Mouse (Mus musculus): ENCODE data around the gene Ube2v1. TPM values are rescaled to one million over a fixed set of nuclear protein-coding genes. Genes with fewer than 3 reads are reported as not detected.

Gene Ube2v1
- total RNA-seq, 2 experiments from 2014 or later, result 93.8 to 102 TPM

DNA sequence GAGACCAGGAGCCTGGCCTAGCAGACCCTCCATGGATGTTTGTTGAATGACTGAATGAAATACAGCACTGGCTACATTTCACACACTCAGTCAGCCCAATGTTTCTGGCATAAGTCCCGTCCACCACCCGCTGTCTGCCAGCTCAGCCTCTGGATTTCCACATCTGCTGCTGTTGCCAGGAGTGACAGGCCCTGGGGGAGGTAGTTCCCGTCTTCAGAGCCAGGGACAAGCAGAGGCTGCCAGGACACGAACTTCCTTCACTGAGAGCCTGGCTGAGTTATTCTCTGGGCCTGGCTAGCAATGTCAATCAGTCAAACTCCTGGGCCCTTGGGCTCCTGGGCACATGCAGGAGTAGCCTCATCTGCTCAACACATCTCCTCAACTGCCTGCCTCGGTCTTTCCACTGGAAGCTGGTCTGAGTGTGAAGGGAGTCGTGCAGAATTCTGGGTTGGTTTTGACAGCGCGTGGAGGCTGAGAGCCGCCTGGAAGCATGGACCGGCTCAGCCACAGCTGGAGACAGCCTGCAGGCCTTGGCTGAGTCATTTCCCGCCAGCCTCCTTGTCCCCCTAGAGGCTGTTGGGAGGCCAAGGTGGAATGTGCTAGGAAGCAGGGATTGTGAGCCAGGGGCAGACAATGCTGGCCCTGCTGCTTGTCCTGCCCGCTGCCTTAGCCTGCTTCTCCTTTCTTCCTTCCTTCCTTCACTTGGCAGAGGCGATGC lies 61.8 kb downstream of the Ube2v1 start:
- DNase-seq, result peak; percentile 85

DNA sequence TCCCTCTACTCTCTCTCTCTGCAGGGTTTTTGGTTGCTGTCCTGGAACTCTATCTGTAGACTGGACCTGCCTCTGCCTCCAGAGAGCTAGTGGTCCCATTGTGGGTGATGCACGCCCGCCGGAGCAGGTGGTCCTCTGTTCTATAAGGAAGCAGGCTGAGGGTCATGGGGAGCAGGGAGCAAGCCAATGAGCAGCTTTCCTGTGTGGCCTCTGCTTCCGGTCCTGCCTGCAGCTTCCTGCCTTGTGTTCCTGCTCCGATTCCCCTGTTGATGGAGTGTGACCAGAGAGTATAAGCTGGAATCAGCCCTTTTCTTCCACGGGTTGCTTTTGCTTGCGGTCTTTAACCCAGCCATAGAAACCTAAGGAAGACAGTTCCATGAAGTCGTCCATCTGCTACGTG lies 63.8 kb downstream of the Ube2v1 start:
- intact Hi-C loops (cut with DNase I), result loop anchor here (2.0 kb wide), 1 partner anchor 23 kb away; no protein-coding TSS in a partner anchor
- no peak for DNase-seq

More for the DNA sequence above, 61.8 kb downstream of the Ube2v1 start:
- intact Hi-C loops (cut with DNase I), result loop anchor here (2.0 kb wide), 1 partner anchor 21 kb away; no protein-coding TSS in a partner anchor

DNA sequence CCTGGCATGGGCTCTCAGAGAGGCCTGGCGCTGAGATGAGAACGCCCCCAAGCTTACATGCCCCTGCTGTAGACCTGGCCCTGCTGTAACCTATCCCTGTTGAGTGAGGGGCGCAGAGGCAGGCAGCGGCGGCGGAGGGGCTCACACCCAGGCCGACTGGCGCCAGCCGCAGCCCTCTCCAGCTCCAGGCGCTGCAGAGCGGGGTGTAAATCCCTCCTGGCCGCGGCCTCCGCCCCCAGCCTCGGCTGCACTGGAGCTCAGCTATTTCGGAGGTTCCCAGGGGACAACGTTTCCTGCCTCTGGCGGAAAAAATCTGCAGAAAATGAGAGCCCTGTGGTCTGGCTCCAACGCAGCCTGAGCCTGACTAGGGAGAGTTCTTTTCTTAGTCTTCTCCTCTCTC lies 66.2 kb downstream of the Ube2v1 start:
- peak; percentile 78 to 80 for DNase-seq
- intact Hi-C loops (cut with DNase I), result loop anchor here (2.0 kb wide), 1 partner anchor 23 kb away; no protein-coding TSS in a partner anchor

DNA sequence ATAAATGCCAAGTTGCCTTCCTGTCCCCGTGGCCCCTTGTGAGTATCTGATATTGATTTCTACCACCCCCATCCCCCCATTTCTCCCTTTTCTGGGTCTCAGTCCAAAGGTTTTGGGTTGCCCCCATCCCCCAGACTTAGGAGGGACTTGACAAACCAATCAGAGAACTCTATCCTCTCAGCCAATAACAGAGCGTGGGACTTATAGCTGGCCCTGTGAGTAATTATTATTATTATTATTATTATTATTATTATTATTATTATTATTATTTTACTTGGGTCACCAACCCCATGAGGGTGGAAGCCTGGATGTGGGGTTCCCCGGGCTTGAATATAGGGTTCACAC lies 66.6 kb downstream of the Ube2v1 start:
- no peak for DNase-seq
- intact Hi-C loops (cut with DNase I), result loop anchor here (2.0 kb wide), 1 partner anchor 22 kb away; no protein-coding TSS in a partner anchor

DNA sequence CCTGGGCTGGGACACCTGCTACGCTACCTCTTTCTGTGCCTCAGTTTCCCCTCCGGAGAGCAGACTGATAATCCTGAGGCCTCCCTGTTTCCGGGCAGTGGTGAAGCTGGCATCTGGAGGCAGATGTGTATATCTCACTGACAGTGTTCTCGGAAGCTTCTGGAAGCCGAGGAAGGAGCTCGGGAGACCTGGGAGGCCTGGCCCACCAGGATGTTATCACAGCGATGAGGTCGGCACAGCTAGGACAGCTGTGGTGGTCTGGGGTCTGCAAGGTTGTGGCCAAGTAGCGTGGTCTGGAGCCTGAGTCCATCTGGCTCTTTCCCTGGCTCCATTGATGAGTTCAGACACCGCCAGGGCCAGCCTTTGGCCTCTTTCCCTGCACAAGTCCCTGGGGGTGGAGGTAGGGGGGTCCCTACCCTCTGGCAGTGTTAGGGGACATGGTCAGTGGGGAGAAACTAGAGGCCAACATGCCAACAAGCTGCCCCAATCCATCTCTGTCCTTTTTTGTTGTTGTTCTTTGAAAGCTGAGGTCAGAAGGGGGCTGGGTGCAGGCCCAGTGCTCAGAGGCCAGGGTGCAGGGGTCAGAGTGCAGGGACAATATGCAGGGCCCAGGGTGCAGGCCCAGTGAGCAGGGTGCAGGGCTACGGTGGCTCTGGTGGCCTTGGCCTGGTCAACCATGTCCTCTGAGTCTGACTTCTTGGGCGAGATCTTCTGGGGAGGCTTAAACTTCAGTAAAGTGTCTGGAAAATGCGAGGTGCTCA lies 67.2 kb downstream of the Ube2v1 start:
- intact Hi-C loops (cut with DNase I), result loop anchor here (2.0 kb wide), 1 partner anchor 22 kb away; no protein-coding TSS in a partner anchor
- no peak for DNase-seq

DNA sequence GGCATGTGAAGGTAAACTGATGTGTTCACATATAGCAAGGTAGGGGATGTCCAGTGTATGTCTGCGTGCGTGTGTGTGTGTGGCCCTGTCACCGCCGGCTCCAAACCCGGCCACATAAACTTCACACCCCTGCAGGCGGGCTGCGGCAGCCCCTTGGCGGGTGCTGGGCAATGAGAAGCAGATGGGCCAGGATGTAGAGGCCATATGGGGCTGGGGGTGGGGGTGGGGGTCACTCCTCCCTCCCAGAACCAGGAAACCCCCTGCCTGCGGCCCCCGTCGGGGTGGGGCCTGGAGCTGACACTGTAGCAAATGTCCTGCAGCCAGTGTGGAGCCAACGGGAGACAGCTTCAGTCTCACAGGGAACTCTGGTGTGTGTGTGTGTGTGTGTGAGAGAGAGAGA lies 68.2 kb downstream of the Ube2v1 start:
- no peak for DNase-seq
- intact Hi-C loops (cut with DNase I), result loop anchor here (2.0 kb wide), 1 partner anchor 21 kb away; no protein-coding TSS in a partner anchor

DNA sequence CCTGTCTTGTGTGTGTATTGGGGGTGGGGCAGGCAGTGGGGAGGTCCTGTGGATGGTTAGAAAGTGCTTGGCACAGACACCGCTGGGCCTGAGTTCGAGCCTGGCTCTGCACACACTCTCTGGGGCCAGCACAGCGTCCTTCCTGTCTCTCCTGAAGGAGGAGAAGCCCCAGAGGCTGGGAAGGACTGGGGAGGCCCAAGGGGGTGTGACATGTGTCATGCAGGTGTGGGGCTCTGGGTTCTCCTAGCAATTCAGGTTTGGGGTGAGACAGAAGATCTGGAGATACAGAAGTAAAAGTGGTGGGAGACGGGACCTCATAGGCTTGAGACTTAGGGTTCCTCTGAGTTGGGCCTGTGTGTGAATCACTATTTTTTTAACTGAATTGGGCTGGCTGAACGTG lies 68.9 kb downstream of the Ube2v1 start:
- no peak for DNase-seq
- intact Hi-C loops (cut with DNase I), result no loop called here

DNA sequence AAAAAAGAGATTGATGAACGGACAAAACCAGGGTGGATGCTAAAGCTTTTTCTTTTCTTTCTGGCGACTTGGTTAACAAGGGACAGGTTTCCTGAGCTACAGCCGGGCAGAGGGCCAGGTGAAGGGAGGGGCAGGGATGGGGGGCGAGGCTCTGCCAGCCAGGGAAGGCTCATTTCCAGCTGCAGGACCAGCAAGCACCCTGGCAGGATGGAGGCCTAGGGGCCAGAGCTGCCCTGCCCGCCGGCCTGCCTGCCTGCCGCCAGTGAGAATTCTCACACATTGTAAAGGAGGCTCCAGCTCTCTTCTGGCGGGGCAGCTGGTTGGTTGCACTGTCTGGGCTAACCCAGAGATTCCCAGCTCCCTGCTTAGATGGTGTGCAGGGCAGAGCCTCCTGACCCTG lies 69.8 kb downstream of the Ube2v1 start:
- peak; percentile 56 to 68 for DNase-seq
- intact Hi-C loops (cut with DNase I), result no loop called here

DNA sequence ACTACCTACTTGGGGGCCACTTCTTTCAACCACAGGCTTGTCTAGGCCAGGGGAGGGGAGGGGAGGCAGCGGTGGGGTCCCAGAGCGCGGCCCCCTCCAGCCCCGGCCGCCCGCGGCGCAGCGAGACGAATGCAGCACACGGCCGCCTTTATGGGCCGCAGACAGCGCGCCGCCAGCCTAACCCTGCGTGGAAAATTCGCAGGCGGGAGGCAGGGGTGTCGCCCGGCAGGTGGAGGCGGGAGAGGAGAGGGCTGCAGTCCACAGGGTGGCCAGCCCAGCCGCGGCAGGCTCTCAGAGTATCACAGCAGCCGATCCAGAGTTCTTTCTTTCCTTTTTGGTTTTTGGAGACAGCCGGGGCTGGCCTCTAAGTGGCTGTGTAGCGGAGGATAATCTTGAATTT lies 72.5 kb downstream of the Ube2v1 start:
- no peak for DNase-seq
- intact Hi-C loops (cut with DNase I), result no loop called here

Small RNAs within 50 kb of the gene (microRNA-seq; reads per million reads assigned to microRNA genes)
- gene Gm22355, result 0 reads per million in 2 experiments

Other genes with a start within 250 kb of the Ube2v1 start
- 10 to 100 TPM; 23.0 to 25.2 TPM for gene Slc9a8, start 210.4 kb downstream of the Ube2v1 start, total RNA-seq (2021)
- 10 to 100 TPM; 50.7 to 52.1 TPM for gene Rnf114, start 139.4 kb downstream of the Ube2v1 start, total RNA-seq (2021)
- 10 to 100 TPM; 18.2 to 20.9 TPM for gene Spata2, start 139.2 kb downstream of the Ube2v1 start, total RNA-seq (2021)
- 1 to 10 TPM; 3.0 to 3.1 TPM for gene Snai1, start 93.9 kb downstream of the Ube2v1 start, total RNA-seq (2021)
- gene Gm20431, start 29.4 kb upstream of the Ube2v1 start, total RNA-seq (2021), result 10 to 100 TPM; 20.3 to 22.8 TPM
- 100 to 1,000 TPM; 108 to 124 TPM for gene Cebpb, start 56.8 kb upstream of the Ube2v1 start, total RNA-seq (2021)
- gene Tmem189, start 57.7 kb upstream of the Ube2v1 start, total RNA-seq (2021), result 10 to 100 TPM; 35.0 to 35.2 TPM

Data from heart, postnatal 14 days (tissue).